Mouse (Mus musculus) kidney, adult 2 months (tissue): ENCODE data around the gene Pdhb. TPM values are rescaled to one million over a fixed set of nuclear protein-coding genes. Genes with fewer than 3 reads are reported as not detected.

ENCODE experiments used
- DNase-seq: peaks from one replicate; pipeline ENCODE4 v3.0.0; 2021
- H3K27ac ChIP-seq: fragments of 200-500 bp; 2 replicates; pipeline ENCODE4 v1.5.1; 2012; ENCODE audit warnings: low read depth, low read length, control low read depth, inconsistent platforms; ENCODE audit not compliant: insufficient read depth
- H3K27me3 ChIP-seq: fragments of 200-500 bp; replicated peaks from 2 replicates; pipeline ENCODE4 v1.6.1; 2012; ENCODE audit warnings: mild to moderate bottlenecking, moderate library complexity, low read length, inconsistent platforms; ENCODE audit not compliant: control insufficient read depth, insufficient read depth
- H3K36me3 ChIP-seq: fragments of 200-500 bp; 2 replicates; pipeline ENCODE4 v1.6.1; 2012; ENCODE audit warnings: mild to moderate bottlenecking, moderate library complexity, low read length, inconsistent platforms; ENCODE audit not compliant: control insufficient read depth, insufficient read depth
- H3K4me1 ChIP-seq: fragments of 200-500 bp; 2 replicates; pipeline ENCODE4 v1.6.1; 2011; ENCODE audit warnings: low read length; ENCODE audit not compliant: control insufficient read depth, insufficient read depth
- H3K4me3 ChIP-seq: fragments of 200-500 bp; 2 replicates; pipeline ENCODE4 v1.5.1; 2011; ENCODE audit warnings: mild to moderate bottlenecking, low read depth, low read length, control low read depth; ENCODE audit not compliant: insufficient read depth
- CTCF ChIP-seq: fragments of 200-500 bp; conservative IDR thresholded peaks from 2 replicates; pipeline ENCODE4 v1.5.1; 2011; ENCODE audit warnings: low read depth, mild to moderate bottlenecking, control low read depth, low read length, moderate library complexity, mixed read lengths; ENCODE audit not compliant: insufficient read depth, insufficient read length
- POLR2A ChIP-seq: fragments of 200-500 bp; IDR thresholded peaks from one replicate; pipeline ENCODE4 v1.6.1; 2011; ENCODE audit warnings: low read depth, low read length, control low read depth
- WGBS: fragments of 180-500 bp; shearing (Covaris S2); methylation state at CpG from one replicate; pipeline ENCODE4 v1.1.7; 2018; 5-methylcytosine and 5-hydroxymethylcytosine counted together
- polyA plus RNA-seq: library from polyadenylated mRNA; depleted of rRNA; stranded (reverse); fragments of >200 nt; gene quantifications from 2 replicates; pipeline ENCODE4 v1.2.3, GENCODE M21; 2012

Pdhb gene
- polyA plus RNA-seq, 1 experiment: 134 TPM

- Histone ChIP-seq H3K27ac (peak overlapping the region; percentile 74), H3K4me1 (peaks cover 30% of the 10 kb centered on the region), H3K4me3 (no peak overlapping the region), H3K36me3 (no peaks in the 10 kb centered on the region; the same call in 1 of the 2 replicates), H3K27me3 (no peaks in the 10 kb centered on the region)
- 44% methylated on average over 5 of the region's 5 CpGs for WGBS
- DNase-seq: peak; percentile 39
- TF ChIP-seq POLR2A: no peak
These were observed 43.3 kb upstream of the Pdhb start for GRCm38 (mm10) chr14:8216100-8216499.

- Histone ChIP-seq H3K27ac (no peak overlapping the region), H3K4me3 (peak overlapping the region; percentile 38), H3K27me3 (no peaks in the 10 kb centered on the region), H3K36me3 (no peaks in the 10 kb centered on the region), H3K4me1 (peaks cover 30% of the 10 kb centered on the region)
- DNase-seq: peak; percentile 49
- WGBS: 29% methylated on average over 21 of the region's 21 CpGs
- TF ChIP-seq POLR2A (no peak), CTCF (0 out of 2 replicates have a peak, but pooled peaks have one; percentile 22)
These were observed 42.5 kb upstream of the Pdhb start for GRCm38 (mm10) chr14:8215208-8215778.

GRCm38 (mm10) chr14:8214299-8215207 is 41.7 kb upstream of the Pdhb start:
- no peaks in the 10 kb centered on the region for H3K36me3 ChIP-seq
- peak overlapping the region; percentile 85 for H3K27ac ChIP-seq
- DNase-seq: peak; percentile 75
- H3K27me3 ChIP-seq: no peaks in the 10 kb centered on the region
- TF ChIP-seq CTCF: no peak
- no peak for TF ChIP-seq POLR2A
- H3K4me3 ChIP-seq: peak overlapping the region; percentile 73
- 4% methylated on average over 63 of the region's 63 CpGs for WGBS
- peaks cover 26% of the 10 kb centered on the region for H3K4me1 ChIP-seq

GRCm38 (mm10) chr14:8213803-8214224 is 41.0 kb upstream of the Pdhb start, which contains the start of gene Kctd6:
Gene Kctd6, plus strand, starts transcription at chr14:8214140.
- peak within 1 kb of the TSS; percentile 73 for H3K4me3 ChIP-seq
- H3K36me3 ChIP-seq: no peaks in the 10 kb centered on the region
- peaks cover 21% of the 10 kb centered on the region for H3K4me1 ChIP-seq
- TF ChIP-seq CTCF: peak; percentile 56; the same call in 1 of the 2 replicates
- TF ChIP-seq POLR2A: peak; percentile 25
- WGBS: under 1% methylated on average over 43 of the region's 49 CpGs
- no peaks in the 10 kb centered on the region for H3K27me3 ChIP-seq
- peak within 1 kb of the TSS; percentile 85 for H3K27ac ChIP-seq
- peak; percentile 99 for DNase-seq

GRCm38 (mm10) chr14:8212996-8213395 is 40.2 kb upstream of the Pdhb start:
- 83% methylated on average over 2 of the region's 2 CpGs for WGBS

GRCm38 (mm10) chr14:8209896-8210295 is 37.1 kb upstream of the Pdhb start:
- no peaks in the 10 kb centered on the region; the same call in 1 of the 2 replicates for H3K4me1 ChIP-seq
- no peaks in the 10 kb centered on the region for H3K27me3 ChIP-seq
- H3K4me3 ChIP-seq: no peak overlapping the region
- no peak for DNase-seq
- WGBS: 98% methylated on average over 2 of the region's 2 CpGs
- no peaks in the 10 kb centered on the region for H3K36me3 ChIP-seq
- H3K27ac ChIP-seq: no peak overlapping the region
- no peak for TF ChIP-seq POLR2A

More at GRCm38 (mm10) chr14:8212996-8213395, 40.2 kb upstream of the Pdhb start:
- TF ChIP-seq POLR2A (no peak), CTCF (no peak)
- Histone ChIP-seq H3K27me3 (no peaks in the 10 kb centered on the region), H3K36me3 (no peaks in the 10 kb centered on the region), H3K27ac (no peak overlapping the region), H3K4me3 (no peak overlapping the region), H3K4me1 (peaks cover 13% of the 10 kb centered on the region)
- DNase-seq: no peak

- H3K4me1 ChIP-seq: no peaks in the 10 kb centered on the region; the same call in 1 of the 2 replicates
- no peak overlapping the region for H3K4me3 ChIP-seq
- no peak for DNase-seq
- no peaks in the 10 kb centered on the region for H3K36me3 ChIP-seq
- WGBS: 86% methylated on average over 3 of the region's 3 CpGs
- H3K27me3 ChIP-seq: no peaks in the 10 kb centered on the region
- TF ChIP-seq POLR2A (no peak), CTCF (no peak)
- no peak overlapping the region for H3K27ac ChIP-seq
These were observed 36.1 kb upstream of the Pdhb start for GRCm38 (mm10) chr14:8208876-8209275.
